Comparison of ENCODE assay signal across 8 mouse cellular contexts in the genomic region with DNA sequence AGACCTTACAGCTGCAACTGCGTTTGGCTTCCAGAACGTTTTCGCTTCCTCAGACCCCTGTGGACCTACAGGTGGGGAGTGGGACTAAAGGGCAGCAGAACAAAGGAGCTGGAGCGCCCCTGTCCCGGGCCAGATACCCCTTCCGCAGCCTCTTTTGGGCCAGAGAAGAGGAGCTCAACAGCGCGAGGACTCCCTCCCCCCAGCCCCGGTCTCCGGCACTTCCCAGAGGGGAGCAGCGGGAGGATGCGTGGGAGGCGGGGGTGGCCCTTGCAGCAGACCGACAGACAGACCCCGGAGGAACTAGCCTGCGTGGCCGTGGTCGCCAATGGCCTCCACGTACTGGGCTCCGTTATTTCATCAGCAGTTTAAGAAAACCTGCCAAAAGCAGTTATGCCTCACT. TPM values are rescaled to one million over a fixed set of nuclear protein-coding genes. Genes with fewer than 3 reads are reported as not detected.
DNase-seq lines count a peak whose midpoint lies in the region; ATAC-seq lines count a peak whose summit lies in the region.

No protein-coding gene starts in this region.

- peaks cover 13% of the 10 kb centered on the region for H3K4me1 ChIP-seq in heart, embryonic 15.5 days (replicated peaks)
- no peaks in the 10 kb centered on the region; the same call in 1 of the 2 replicates for H3K4me1 ChIP-seq in liver, embryonic 11.5 days (replicated peaks; ENCODE audit: control insufficient read depth, insufficient read depth, low read length)
- no peaks in the 10 kb centered on the region for H3K4me1 ChIP-seq in stomach, embryonic 14.5 days (ENCODE audit: control insufficient read depth, insufficient read depth, low read length)

- DNase-seq in layer of hippocampus, postnatal 10 days (ENCODE audit: low spot score in 2 of 2), result peak; percentile 17 to 19
- DNase-seq in layer of hippocampus, adult 11-12 months (ENCODE audit: low spot score), result no peak
- DNase-seq in ES-CJ7 (ENCODE audit: low read depth, low spot score), result peak; percentile 52
- DNase-seq in cerebellum, postnatal 25 days, result peak; percentile 30
- DNase-seq in liver, embryonic 11.5 days (ENCODE audit: low spot score), result no peak
- no peak for DNase-seq in spleen, postnatal 14 days (ENCODE audit: low spot score in 2 of 2)

- peak overlapping the region; percentile 54 for H3K4me3 ChIP-seq in heart, embryonic 15.5 days
- peak overlapping the region; percentile 37 for H3K4me3 ChIP-seq in liver, embryonic 11.5 days (ENCODE audit: low read depth, low read length)
- peak overlapping the region; percentile 31 for H3K4me3 ChIP-seq in stomach, embryonic 14.5 days (ENCODE audit: low read depth, low read length)

- H3K4me2 ChIP-seq in heart, embryonic 15.5 days, result peak overlapping the region; percentile 74
- H3K4me2 ChIP-seq in liver, embryonic 11.5 days, result peak overlapping the region; percentile 61
- H3K4me2 ChIP-seq in stomach, embryonic 14.5 days (replicated peaks; ENCODE audit: low read depth, low read length), result peak overlapping the region; percentile 52

- ATAC-seq in heart, embryonic 15.5 days (replicated peaks; ENCODE audit: insufficient number of reproducible peaks, insufficient read depth, low FRiP score, low read depth), result no peak
- no peak for ATAC-seq in liver, embryonic 11.5 days (replicated peaks; ENCODE audit: low FRiP score)
- no peak for ATAC-seq in stomach, embryonic 14.5 days (ENCODE audit: insufficient number of reproducible peaks, insufficient read depth, low FRiP score, low read depth)

- no peaks in the 10 kb centered on the region for H3K36me3 ChIP-seq in heart, embryonic 15.5 days
- H3K36me3 ChIP-seq in liver, embryonic 11.5 days (ENCODE audit: control insufficient read depth, insufficient read depth, low read length), result no peaks in the 10 kb centered on the region
- no peaks in the 10 kb centered on the region for H3K36me3 ChIP-seq in stomach, embryonic 14.5 days (ENCODE audit: control insufficient read depth, insufficient read depth, low read length)

- WGBS in heart, embryonic 15.5 days, result 10% methylated on average over 20 of the region's 20 CpGs
- 15% methylated on average over 20 of the region's 20 CpGs for WGBS in liver, embryonic 11.5 days
- 12% methylated on average over 18 of the region's 20 CpGs for WGBS in stomach, embryonic 14.5 days

- H3K9me3 ChIP-seq in heart, embryonic 15.5 days (replicated peaks), result no peaks in the 10 kb centered on the region
- H3K9me3 ChIP-seq in liver, embryonic 11.5 days (ENCODE audit: control insufficient read depth, low read length), result no peaks in the 10 kb centered on the region
- no peaks in the 10 kb centered on the region for H3K9me3 ChIP-seq in stomach, embryonic 14.5 days (ENCODE audit: control insufficient read depth, low read depth, low read length)

- H3K27ac ChIP-seq in heart, embryonic 15.5 days, result no peak overlapping the region
- H3K27ac ChIP-seq in liver, embryonic 11.5 days (ENCODE audit: low read depth, low read length), result no peak overlapping the region
- no peak overlapping the region for H3K27ac ChIP-seq in stomach, embryonic 14.5 days (ENCODE audit: low read length)

- H3K27me3 ChIP-seq in heart, embryonic 15.5 days, result peaks cover 33% of the 10 kb centered on the region
- H3K27me3 ChIP-seq in liver, embryonic 11.5 days (replicated peaks; ENCODE audit: control insufficient read depth, insufficient read depth, low read length), result peaks cover 57% of the 10 kb centered on the region
- peaks cover 12% of the 10 kb centered on the region; the same call in 1 of the 2 replicates for H3K27me3 ChIP-seq in stomach, embryonic 14.5 days (ENCODE audit: control insufficient read depth, insufficient read depth, low read length)

- H3K9ac ChIP-seq in heart, embryonic 15.5 days, result peak overlapping the region; percentile 28; the same call in 1 of the 2 replicates
- H3K9ac ChIP-seq in liver, embryonic 11.5 days (ENCODE audit: low read depth, low read length), result no peak overlapping the region
- H3K9ac ChIP-seq in stomach, embryonic 14.5 days (replicated peaks; ENCODE audit: low read depth, low read length), result no peak overlapping the region

RNA-seq across cellular contexts. Expression of gene Fgf16, which starts 0.5 kb away (rescaled TPM):
- 1 to 10 TPM; 1.1 to 2.8 TPM for total RNA-seq in layer of hippocampus, postnatal 10 days (2021)
- 0.66 and 0.84 TPM in 2 replicates for polyA plus RNA-seq in heart, embryonic 15.5 days (2015; fragmentation: Nextera tagmentation; extraction: Ambion mirVana)
- polyA plus RNA-seq in liver, embryonic 11.5 days (2014; fragmentation: Nextera tagmentation; extraction: Ambion mirVana), result not detected in 2 replicates
- polyA plus RNA-seq in stomach, embryonic 14.5 days (2014; fragmentation: Nextera tagmentation; extraction: Ambion mirVana), result 0.20 and 0.35 TPM in 2 replicates

Comparison
In these comparisons a context has a peak if more than half of its experiments do, and no peak if none do; other contexts are left out.
1. DNase-seq: peak in layer of hippocampus, postnatal 10 days (2 of 2), ES-CJ7 (single experiment) and cerebellum, postnatal 25 days (2 of 2); none in layer of hippocampus, adult 11-12 months (single experiment), liver, embryonic 11.5 days (single experiment) and spleen, postnatal 14 days (0 of 2).
2. Peak in every context shown above with its lines, with median percentiles within 50 percentile points of each other: H3K4me2 ChIP-seq and H3K4me3 ChIP-seq.